Mouse (Mus musculus) induced T-regulatory cell, adult 2 months (primary cell): Measurements from ENCODE around the gene Map4.

Source experiments
- DNase-seq: peaks from one replicate; pipeline ENCODE4 v3.0.0-alpha.2; 2012; ENCODE audit warnings: low read depth

The Map4 gene

GRCm38 (mm10) chr9:109931257-109932171 is at the start of gene Map4:
Map4 (plus strand) TSS chr9:109931460.
- DNase-seq = peak; percentile 95

GRCm38 (mm10) chr9:109886259-109886658 is 45.0 kb upstream of the Map4 start:
- no peak for DNase-seq

- no peak for DNase-seq
Observed at GRCm38 (mm10) chr9:109887321-109887720, 43.9 kb upstream of the Map4 start.

- no peak for DNase-seq
Observed at GRCm38 (mm10) chr9:109891501-109891900, 39.8 kb upstream of the Map4 start.

GRCm38 (mm10) chr9:109892651-109893250 is 38.5 kb upstream of the Map4 start:
- peak; percentile 85 for DNase-seq

- peak; percentile 79 for DNase-seq
Observed at GRCm38 (mm10) chr9:109894413-109895090, 36.7 kb upstream of the Map4 start.

GRCm38 (mm10) chr9:109895593-109895992 is 35.7 kb upstream of the Map4 start:
- DNase-seq = no peak

GRCm38 (mm10) chr9:109896253-109897150 is 34.8 kb upstream of the Map4 start:
- DNase-seq = no peak

- DNase-seq = no peak
Observed at GRCm38 (mm10) chr9:109898027-109898426, 33.2 kb upstream of the Map4 start.

- DNase-seq = no peak
Observed at GRCm38 (mm10) chr9:109899361-109899760, 31.9 kb upstream of the Map4 start.

- no peak for DNase-seq
Observed at GRCm38 (mm10) chr9:109899774-109900173, 31.5 kb upstream of the Map4 start.

GRCm38 (mm10) chr9:109900604-109901003 is 30.7 kb upstream of the Map4 start:
- DNase-seq = no peak

GRCm38 (mm10) chr9:109902246-109902645 is 29.0 kb upstream of the Map4 start:
- DNase-seq = no peak

- DNase-seq = no peak
Observed at GRCm38 (mm10) chr9:109902740-109903139, 28.5 kb upstream of the Map4 start.

- DNase-seq = no peak
Observed at GRCm38 (mm10) chr9:109907300-109907699, 24.0 kb upstream of the Map4 start.

GRCm38 (mm10) chr9:109907774-109908465 is 23.3 kb upstream of the Map4 start:
- peak; percentile 27 for DNase-seq

- no peak for DNase-seq
Observed at GRCm38 (mm10) chr9:109909102-109909501, 22.2 kb upstream of the Map4 start.

GRCm38 (mm10) chr9:109909926-109910325 is 21.3 kb upstream of the Map4 start:
- DNase-seq = no peak

- no peak for DNase-seq
Observed at GRCm38 (mm10) chr9:109911779-109912178, 19.5 kb upstream of the Map4 start.

GRCm38 (mm10) chr9:109914269-109914926 is 16.9 kb upstream of the Map4 start:
- no peak for DNase-seq

- no peak for DNase-seq
Observed at GRCm38 (mm10) chr9:109917931-109918330, 13.3 kb upstream of the Map4 start.
